Mouse (Mus musculus): ENCODE data around the gene A530032D15Rik.
"Not testable (repeated sequence)": the region's sequence is repeated elsewhere in the genome, so short reads cannot be mapped to it uniquely, and the experiment has no call there.

A530032D15Rik gene

GRCm38 (mm10) chr1:85035801-85036200, 73.9 kb downstream of the A530032D15Rik start:
- DNase-seq (ENCODE audit: low spot score) = not testable (repeated sequence)

- not testable (repeated sequence) for DNase-seq (ENCODE audit: low spot score)
These were observed 75.3 kb downstream of the A530032D15Rik start for GRCm38 (mm10) chr1:85034394-85034793.

- not testable (repeated sequence) for DNase-seq (ENCODE audit: low spot score)
These were observed 76.0 kb downstream of the A530032D15Rik start for GRCm38 (mm10) chr1:85033616-85034015.

Measured in urinary bladder, postnatal 25 days (tissue).